Mouse (Mus musculus): ENCODE data around the gene Chsy1.

GRCm38 (mm10) chr7:66137309-66137708 lies 28.0 kb downstream of the Chsy1 start:
- TF ChIP-seq CTCF (IDR thresholded peaks at IDR 0.05; ENCODE audit: control insufficient read depth, insufficient read depth, insufficient replicate concordance, low read depth, low read length) = no peak
- no peak for TF ChIP-seq POLR2A (IDR thresholded peaks at IDR 0.05; ENCODE audit: control insufficient read depth, low read depth, low read length)

Measured in testis, adult 2 months (tissue).